Mouse (Mus musculus) gastrocnemius, postnatal 4 days (tissue): ENCODE measurements around the gene Mmd2. TPM values are rescaled to one million over a fixed set of nuclear protein-coding genes. Genes with fewer than 3 reads are reported as not detected.

Experiments
- DNase-seq, 2 experiments: peaks; one replicate each; pipeline ENCODE4 v3.0.0; 2021 to 2022; ENCODE audit warnings: low spot score in 2 of 2, mixed read lengths in 2 of 2
- total RNA-seq, 2 experiments: library from RNA; stranded (reverse); gene quantifications; 2 replicates each; pipeline ENCODE4 v1.2.3; 2021

The Mmd2 gene
- total RNA-seq, 2 experiments from 2014 or later, result 0.27 to 0.39 TPM

DNA sequence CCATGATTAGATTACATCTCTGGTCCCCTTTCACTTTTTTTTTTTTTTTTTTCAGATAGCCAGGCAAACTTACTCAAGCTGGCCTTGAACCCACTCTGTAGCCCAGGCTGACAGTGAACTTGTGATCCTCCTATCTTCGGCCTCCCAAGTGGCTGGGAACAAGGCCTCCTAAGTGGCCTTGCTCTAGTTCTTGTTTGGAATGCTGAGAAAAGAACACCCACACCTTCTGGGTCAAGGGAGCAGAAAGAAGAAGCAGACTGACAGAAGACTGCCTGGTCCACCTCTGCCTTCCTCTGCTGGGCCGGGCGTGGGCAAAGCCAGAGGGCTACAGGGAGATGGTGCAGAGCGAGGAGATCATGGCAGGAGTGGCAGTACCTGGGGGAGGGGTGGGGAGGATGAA lies 1.8 kb upstream of the Mmd2 start:
- DNase-seq, result no peak

- DNase-seq, result no peak
Observed at GRCm38 (mm10) chr5:142608989-142609325, 357 bp upstream of the Mmd2 start.

GRCm38 (mm10) chr5:142605288-142605687 lies 3.3 kb downstream of the Mmd2 start:
- DNase-seq, result no peak

- DNase-seq, result no peak
Observed at GRCm38 (mm10) chr5:142604379-142604778, 4.2 kb downstream of the Mmd2 start.

GRCm38 (mm10) chr5:142597648-142598390 lies 10.8 kb downstream of the Mmd2 start:
- DNase-seq, result no peak

DNA sequence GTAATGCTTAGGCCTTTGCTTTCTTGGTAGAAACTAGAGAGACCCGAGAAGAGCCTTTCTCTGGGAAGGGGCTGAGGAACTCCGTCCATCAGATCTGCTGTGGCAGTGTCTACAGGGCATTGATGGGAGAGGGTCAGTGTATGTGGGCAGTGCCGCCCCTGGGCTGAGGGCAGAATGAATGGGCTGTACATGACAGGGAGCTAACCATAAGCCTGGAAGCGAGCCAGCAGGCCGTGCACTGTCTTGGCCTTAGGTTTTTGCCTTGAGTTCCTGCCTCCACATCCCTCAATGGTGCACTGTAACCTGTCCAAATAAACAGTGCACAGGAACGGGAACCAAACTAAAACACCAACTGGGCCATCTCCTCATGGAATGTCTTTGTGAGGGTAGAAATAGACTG lies 11.9 kb downstream of the Mmd2 start:
- no peak for DNase-seq

GRCm38 (mm10) chr5:142595698-142596097 lies 12.9 kb downstream of the Mmd2 start:
- DNase-seq, result no peak

GRCm38 (mm10) chr5:142590953-142591616 lies 17.5 kb downstream of the Mmd2 start:
- DNase-seq, result no peak

GRCm38 (mm10) chr5:142583616-142584126 lies 24.9 kb downstream of the Mmd2 start:
- DNase-seq, result no peak

GRCm38 (mm10) chr5:142581517-142581916 lies 27.1 kb downstream of the Mmd2 start:
- peak; percentile 46 to 54 for DNase-seq

DNA sequence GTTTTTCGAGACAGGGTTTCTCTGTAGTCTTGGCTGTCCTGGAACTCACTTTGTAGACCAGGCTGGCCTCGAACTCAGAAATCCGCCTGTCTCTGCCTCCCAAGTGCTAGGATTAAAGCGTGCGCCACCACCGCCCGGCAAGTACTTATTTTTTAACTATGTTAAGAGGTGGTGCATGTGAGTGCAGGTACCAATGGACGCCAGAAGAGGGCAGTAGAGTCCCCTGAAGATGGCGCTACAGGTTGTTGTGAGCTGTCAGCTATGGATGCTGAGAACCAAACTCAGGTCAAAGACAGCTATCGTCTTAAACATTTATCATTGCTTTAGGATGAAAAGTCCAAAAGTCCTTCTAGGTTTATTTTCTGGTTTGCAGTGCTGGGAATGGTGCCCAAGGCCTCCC lies 30.4 kb downstream of the Mmd2 start:
- DNase-seq, result no peak

GRCm38 (mm10) chr5:142576832-142577231 lies 31.8 kb downstream of the Mmd2 start:
- DNase-seq, result peak in 1 of 2 experiments; percentile 24

GRCm38 (mm10) chr5:142574323-142575057 lies 34.1 kb downstream of the Mmd2 start:
- no peak for DNase-seq

- DNase-seq, result no peak
Observed at GRCm38 (mm10) chr5:142564606-142565005, 44.0 kb downstream of the Mmd2 start.

DNA sequence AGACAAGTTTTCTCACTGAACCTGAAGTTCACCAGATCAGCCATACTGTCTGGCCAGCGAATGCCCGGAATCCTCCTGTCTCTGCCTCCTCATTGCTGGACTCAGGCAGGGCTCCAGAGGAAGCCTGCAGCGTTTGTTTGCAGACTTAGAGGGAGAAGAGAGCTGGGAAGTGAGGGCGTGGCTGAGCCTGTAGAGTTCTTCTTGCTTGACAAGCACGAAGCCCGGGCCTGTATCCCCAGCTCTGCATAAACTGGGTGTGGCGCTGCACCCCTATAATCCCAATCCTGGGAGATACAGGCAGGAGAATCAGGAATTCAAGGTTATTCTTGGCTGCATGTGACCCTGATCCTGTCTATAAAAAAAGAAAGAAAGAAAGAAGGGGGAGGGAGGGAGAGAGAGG lies 48.3 kb downstream of the Mmd2 start:
- DNase-seq, result no peak

DNA sequence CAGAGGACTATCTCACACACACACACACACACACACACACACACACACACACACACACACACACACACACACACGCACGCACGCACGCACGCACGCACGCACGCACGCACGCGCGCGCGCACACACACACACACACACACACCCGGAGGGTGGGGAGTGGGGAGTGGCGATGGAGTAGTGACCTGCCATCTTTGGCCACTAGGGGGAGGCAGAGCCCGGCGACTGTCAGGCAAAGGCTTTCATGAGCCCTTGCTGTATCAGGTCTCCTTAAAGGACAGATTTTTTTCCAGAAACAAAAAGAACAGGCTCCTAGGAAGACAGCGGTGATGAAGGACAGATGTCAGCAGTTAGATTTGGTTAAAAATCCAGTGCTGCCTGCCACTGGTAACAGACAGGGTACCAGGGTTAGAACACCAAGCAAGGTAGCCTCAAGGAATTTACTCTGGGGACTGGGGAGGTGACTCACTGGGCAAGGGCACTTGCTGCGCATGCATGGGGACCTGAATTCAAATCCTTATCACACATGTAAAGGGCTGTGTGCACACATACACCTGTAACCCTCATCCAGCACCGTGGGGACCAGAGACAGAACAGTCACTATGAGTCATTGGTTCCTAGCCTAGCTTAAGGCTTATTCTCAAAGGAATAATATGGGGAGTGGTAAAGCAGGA lies 51.1 kb downstream of the Mmd2 start:
- peak; percentile 75 to 82 for DNase-seq

GRCm38 (mm10) chr5:142556721-142557120 lies 51.9 kb downstream of the Mmd2 start:
- no peak for DNase-seq

DNA sequence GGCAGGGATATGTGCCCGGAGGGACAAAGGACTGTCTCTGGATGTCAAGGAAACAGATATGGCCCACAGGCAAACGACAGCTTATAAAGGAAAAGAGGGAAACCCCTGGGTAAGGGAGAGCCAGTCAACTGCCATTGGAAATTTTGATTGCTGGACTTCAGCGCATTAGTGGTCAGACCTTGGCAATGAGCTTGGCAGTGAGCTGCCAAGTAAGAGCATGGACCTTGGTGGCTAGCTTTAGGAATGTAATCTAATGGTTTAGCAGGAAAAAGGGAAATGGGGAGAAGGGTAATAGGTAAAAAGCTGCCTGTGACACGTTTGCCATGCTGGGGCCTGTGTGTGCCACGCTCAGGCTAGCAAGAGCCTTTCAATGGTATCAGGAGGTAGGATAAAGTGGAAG lies 52.7 kb downstream of the Mmd2 start:
- no peak for DNase-seq

GRCm38 (mm10) chr5:142550706-142551652 lies 57.6 kb downstream of the Mmd2 start, which contains the start of gene Radil:
Gene Radil, minus strand, starts transcription at chr5:142551098.
- DNase-seq, result peak; percentile 97 to 98
